Mouse (Mus musculus) kidney, adult 2 months (tissue): Measurements from ENCODE around the gene Pom121l2.

Experiments used
- CTCF ChIP-seq: fragments of 200-500 bp; conservative IDR thresholded peaks from 2 replicates; pipeline ENCODE4 v1.5.1; 2011; ENCODE audit warnings: low read depth, mild to moderate bottlenecking, control low read depth, low read length, moderate library complexity, mixed read lengths; ENCODE audit not compliant: insufficient read depth, insufficient read length
- POLR2A ChIP-seq: fragments of 200-500 bp; IDR thresholded peaks from one replicate; pipeline ENCODE4 v1.6.1; 2011; ENCODE audit warnings: low read depth, low read length, control low read depth

DNA sequence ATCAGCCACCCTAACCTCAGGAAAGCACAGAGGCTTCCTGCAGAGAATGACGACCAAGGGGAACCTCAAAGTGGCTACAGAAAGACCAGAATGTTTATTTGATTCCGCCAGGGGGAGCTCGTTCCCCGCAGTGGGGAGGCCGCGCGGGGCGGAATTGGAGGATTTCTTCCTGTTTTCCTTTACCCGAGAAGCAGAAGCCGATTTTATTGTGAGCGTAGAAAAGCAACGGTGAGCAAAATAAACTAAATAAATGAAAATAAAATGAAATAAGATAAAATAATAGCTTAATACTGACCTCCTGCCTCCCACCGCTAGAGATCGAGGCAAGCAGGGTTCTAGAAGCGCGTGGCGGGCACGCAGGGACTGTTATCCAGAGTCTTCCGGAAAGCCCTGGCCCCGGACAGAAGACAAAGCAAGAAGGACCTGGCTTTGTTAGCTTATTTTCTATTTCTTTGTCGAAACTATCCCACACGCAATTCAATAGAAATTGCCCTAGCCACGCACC is 6.7 kb upstream of the Pom121l2 start:
- TF ChIP-seq POLR2A (no peak), CTCF (peak; percentile 82)
